Mouse (Mus musculus) activated CD4-positive, CD25-positive, alpha-beta regulatory T cell, adult 9 weeks (primary cell): ENCODE measurements around the gene Tpra1. TPM values are rescaled to one million over a fixed set of nuclear protein-coding genes. Genes with fewer than 3 reads are reported as not detected.

ENCODE experiments used
- polyA plus RNA-seq: library from polyadenylated mRNA; unstranded; fragments of 100-300 nt; shearing (Covaris generic); gene quantifications from one replicate; pipeline ENCODE4 v1.2.1, GENCODE M21; 2017

Tpra1 gene
- polyA plus RNA-seq = 135 TPM

DNA sequence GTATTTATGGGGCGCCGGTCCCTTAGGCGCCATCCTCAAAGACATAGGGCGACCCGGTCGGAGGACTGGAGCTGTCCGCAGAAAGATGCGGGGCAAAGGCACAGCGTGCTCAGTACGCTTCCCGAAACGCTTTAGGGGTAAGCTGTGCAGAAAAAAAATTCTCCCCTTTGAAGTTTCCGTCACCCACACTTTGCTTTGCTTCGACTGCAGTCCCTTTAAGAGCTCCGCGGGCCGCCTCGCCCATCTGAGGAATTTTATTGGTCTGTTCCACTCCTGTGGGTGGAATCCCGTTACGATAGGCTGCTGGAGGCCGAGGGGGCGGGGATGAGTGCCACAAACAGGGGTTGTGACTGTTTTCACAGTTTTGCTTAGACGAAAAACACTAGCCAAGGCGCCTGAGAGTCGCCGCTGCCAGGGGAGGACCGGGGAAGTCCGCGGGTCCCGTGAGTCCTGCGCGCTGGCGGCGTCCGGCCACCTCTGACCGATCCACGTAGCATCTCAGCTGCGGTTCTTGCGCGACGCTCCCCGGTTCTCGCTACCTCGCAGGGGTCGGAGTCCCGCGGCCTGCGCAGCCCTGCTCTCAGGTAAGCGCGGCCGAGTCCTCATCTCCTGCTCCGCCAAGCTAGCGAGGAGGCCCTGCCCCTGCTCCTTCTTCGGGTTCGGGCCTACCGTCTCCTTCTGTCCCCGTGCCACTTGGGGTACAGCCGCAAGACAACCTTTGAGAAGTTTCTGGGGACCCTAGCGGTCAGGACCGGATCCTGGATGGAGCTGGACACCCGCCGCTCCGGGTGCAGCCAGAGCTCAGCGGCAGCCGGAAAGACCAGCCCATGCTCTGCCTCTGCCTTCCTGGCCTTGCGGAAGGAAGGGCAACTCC is at the start of gene Tpra1:
TSS of gene Tpra1 (plus strand) at position 305 of the 874 bp plus-strand sequence.

DNA sequence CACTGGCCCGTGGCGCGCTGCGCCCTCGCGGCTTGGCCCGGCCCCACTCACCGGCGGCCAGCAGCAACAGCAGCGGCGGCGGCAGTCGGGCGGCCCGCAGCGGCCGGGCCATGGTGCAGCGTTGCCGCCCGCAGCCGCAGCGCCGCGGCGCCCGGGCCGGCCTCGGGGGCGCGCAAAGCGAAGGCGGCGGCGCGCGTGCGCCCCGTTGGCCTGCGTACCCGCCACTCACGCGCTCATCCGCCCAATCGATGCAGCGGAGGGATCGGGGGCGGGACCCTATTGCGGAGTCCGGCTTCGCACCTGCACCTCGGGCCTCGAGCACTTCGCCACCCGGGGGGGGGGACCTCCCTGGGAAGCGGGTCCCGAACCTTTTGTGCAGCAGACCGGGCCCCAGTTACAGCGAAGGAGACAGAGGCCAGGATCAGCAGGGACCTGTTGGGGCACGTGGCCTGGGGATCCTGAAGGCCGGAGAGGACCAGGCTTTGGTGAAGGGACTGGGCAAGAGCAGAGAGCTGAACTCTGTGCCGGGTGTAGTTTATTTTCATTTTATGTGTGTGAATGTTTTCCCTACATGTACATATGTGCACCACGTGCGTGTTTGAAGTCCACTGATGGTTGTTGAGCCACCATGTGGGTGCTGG is 27.1 kb upstream of the Tpra1 start, which contains the start of gene Podxl2:
TSS of gene Podxl2 (minus strand) at position 177 of the 641 bp plus-strand sequence.

DNA sequence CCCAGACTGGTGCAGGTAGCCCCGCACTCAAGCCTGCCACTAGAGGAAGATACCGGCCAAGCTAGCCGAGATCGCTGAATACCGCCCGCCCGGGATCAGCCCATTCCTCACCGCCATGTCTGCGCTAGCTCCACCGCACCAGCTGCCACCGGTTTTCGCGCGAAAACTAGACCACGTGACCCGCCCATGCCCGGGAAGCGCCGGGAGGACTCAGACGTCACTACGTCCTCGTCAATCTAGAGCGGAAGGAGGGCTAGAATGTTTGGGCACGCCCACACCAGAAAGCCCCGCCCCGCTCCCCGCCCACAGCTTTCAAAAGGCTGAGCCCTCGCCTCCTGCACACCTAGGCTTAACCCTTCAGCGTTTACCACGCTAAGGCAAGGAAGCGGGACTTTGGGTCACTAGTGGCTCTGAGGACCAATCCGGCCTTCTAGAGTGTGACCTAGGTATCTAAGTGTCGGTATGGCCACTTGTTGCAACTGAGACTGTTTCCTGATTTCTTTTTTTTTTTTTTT is 3.5 kb upstream of the Tpra1 start, which contains the start of gene Mcm2:
TSS of gene Mcm2 (minus strand) at position 247 of the 515 bp plus-strand sequence.

Other genes starting within 250 kb of the Tpra1 start
- 0.72 TPM for gene Mgll, start 177.8 kb upstream of the Tpra1 start, polyA plus RNA-seq
- gene Abtb1, start 60.3 kb upstream of the Tpra1 start, polyA plus RNA-seq = 80.4 TPM
- 0.35 TPM for gene Podxl2, start 27.2 kb upstream of the Tpra1 start, polyA plus RNA-seq
- gene Mcm2, start 3.5 kb upstream of the Tpra1 start, polyA plus RNA-seq = 79.9 TPM